Mouse (Mus musculus): ENCODE data around the gene Mdfic.

DNA sequence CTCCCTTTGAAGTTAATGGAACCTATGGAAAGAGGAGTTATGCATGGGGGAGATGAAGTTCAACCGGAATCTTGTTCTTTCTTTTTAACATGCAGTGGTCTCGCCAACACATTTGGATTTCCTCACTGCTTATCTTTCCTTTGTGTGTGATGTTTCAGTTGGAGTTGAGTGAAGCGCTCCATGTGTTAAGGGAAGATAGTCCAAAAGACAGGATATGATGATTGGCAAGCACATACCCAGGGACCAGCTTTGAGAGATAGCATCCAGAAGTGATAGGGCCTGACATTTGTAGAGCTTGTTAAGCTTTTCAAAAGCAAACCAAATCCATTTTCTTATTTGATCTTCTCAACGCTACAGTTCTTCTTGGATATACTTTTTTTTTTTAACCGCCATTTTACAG, 86.9 kb downstream of the Mdfic start:
- no peak for TF ChIP-seq POLR2A (IDR thresholded peaks at IDR 0.05; ENCODE audit: low read depth, low read length)
- TF ChIP-seq CTCF (IDR thresholded peaks at IDR 0.05; ENCODE audit: extremely low read depth, insufficient read depth, insufficient read length, insufficient replicate concordance) = no peak
